Mouse (Mus musculus) kidney, embryonic 15.5 days (tissue): ENCODE data around the gene Smg9. TPM values are rescaled to one million over a fixed set of nuclear protein-coding genes. Genes with fewer than 3 reads are reported as not detected.
A peak's percentile ranks its signal among the peaks of the same experiment; 100 is the strongest.

ENCODE experiments used
- ATAC-seq: fragments of 200-750 bp; cut with Nextera tagmentation; replicated peaks from 2 replicates; pipeline ENCODE4 v1.8.0; 2017; ENCODE audit warnings: moderate TSS enrichment; ENCODE audit not compliant: low FRiP score
- H3K27ac ChIP-seq: fragments of 300-500 bp; sonication (generic); 2 replicates; pipeline ENCODE4 v1.5.1; 2015; ENCODE audit warnings: mild to moderate bottlenecking, inconsistent platforms
- H3K27me3 ChIP-seq: fragments of 300-500 bp; sonication (generic); 2 replicates; pipeline ENCODE4 v1.6.1; 2015; ENCODE audit warnings: inconsistent platforms
- H3K36me3 ChIP-seq: fragments of 300-500 bp; sonication (generic); 2 replicates; pipeline ENCODE4 v1.6.1; 2015; ENCODE audit warnings: inconsistent platforms
- H3K4me1 ChIP-seq: fragments of 300-500 bp; sonication (generic); 2 replicates; pipeline ENCODE4 v1.6.1; 2015; ENCODE audit warnings: inconsistent platforms
- H3K4me2 ChIP-seq: fragments of 300-500 bp; sonication (generic); 2 replicates; pipeline ENCODE4 v1.6.1; 2015; ENCODE audit warnings: moderate library complexity, mild to moderate bottlenecking, inconsistent platforms
- H3K4me3 ChIP-seq: fragments of 300-500 bp; sonication (generic); replicated peaks from 2 replicates; pipeline ENCODE4 v1.5.1; 2015; ENCODE audit warnings: mild to moderate bottlenecking, inconsistent platforms
- H3K9ac ChIP-seq: fragments of 300-500 bp; sonication (generic); 2 replicates; pipeline ENCODE4 v1.6.1; 2015; ENCODE audit warnings: mild to moderate bottlenecking, inconsistent platforms
- H3K9me3 ChIP-seq: fragments of 300-500 bp; sonication (generic); replicated peaks from 2 replicates; pipeline ENCODE4 v1.6.1; 2016; ENCODE audit warnings: inconsistent platforms
- WGBS: fragments of 180-500 bp; shearing (Covaris S2); methylation state at CpG from one replicate; pipeline ENCODE4 v1.1.7; 2015; ENCODE audit warnings: mixed read lengths; 5-methylcytosine and 5-hydroxymethylcytosine counted together
- polyA plus RNA-seq: library from polyadenylated mRNA; unstranded; fragments of >200 nt; fragmentation: Nextera tagmentation; extraction: Ambion mirVana; gene quantifications from 2 replicates; pipeline ENCODE4 v1.2.1, GENCODE M21; 2015

The Smg9 gene
- polyA plus RNA-seq, 1 experiment from 2014 or later, result 32.8 TPM

GRCm38 (mm10) chr7:24368946-24369345 lies 30.5 kb upstream of the Smg9 start:
- H3K27me3 ChIP-seq, result no peaks in the 10 kb centered on the region
- 94% methylated on average over 7 of the region's 7 CpGs for WGBS

GRCm38 (mm10) chr7:24369731-24370541 lies 29.5 kb upstream of the Smg9 start, which contains the start of gene Kcnn4:
Gene Kcnn4 (plus strand): TSS chr7:24370263.
- 40% methylated on average over 23 of the region's 23 CpGs for WGBS
- H3K27ac ChIP-seq, result no peak within 1 kb of the TSS
- ATAC-seq, result peak; percentile 64; the same call in 1 of the 2 replicates
- H3K4me1 ChIP-seq, result peaks cover 27% of the 10 kb centered on the region
- no peaks in the 10 kb centered on the region for H3K9me3 ChIP-seq
- H3K27me3 ChIP-seq, result no peaks in the 10 kb centered on the region
- peak within 1 kb of the TSS; percentile 17 for H3K4me3 ChIP-seq
- H3K9ac ChIP-seq, result no peak within 1 kb of the TSS
- H3K4me2 ChIP-seq, result peak within 1 kb of the TSS; percentile 27
- H3K36me3 ChIP-seq, result no peaks in the 10 kb centered on the region

More at GRCm38 (mm10) chr7:24368946-24369345, 30.5 kb upstream of the Smg9 start:
- ATAC-seq, result no peak
- H3K36me3 ChIP-seq, result no peaks in the 10 kb centered on the region
- H3K4me2 ChIP-seq, result no peak overlapping the region
- no peak overlapping the region for H3K9ac ChIP-seq
- H3K4me3 ChIP-seq, result no peak overlapping the region
- H3K4me1 ChIP-seq, result peaks cover 25% of the 10 kb centered on the region
- no peak overlapping the region for H3K27ac ChIP-seq
- H3K9me3 ChIP-seq, result no peaks in the 10 kb centered on the region

DNA sequence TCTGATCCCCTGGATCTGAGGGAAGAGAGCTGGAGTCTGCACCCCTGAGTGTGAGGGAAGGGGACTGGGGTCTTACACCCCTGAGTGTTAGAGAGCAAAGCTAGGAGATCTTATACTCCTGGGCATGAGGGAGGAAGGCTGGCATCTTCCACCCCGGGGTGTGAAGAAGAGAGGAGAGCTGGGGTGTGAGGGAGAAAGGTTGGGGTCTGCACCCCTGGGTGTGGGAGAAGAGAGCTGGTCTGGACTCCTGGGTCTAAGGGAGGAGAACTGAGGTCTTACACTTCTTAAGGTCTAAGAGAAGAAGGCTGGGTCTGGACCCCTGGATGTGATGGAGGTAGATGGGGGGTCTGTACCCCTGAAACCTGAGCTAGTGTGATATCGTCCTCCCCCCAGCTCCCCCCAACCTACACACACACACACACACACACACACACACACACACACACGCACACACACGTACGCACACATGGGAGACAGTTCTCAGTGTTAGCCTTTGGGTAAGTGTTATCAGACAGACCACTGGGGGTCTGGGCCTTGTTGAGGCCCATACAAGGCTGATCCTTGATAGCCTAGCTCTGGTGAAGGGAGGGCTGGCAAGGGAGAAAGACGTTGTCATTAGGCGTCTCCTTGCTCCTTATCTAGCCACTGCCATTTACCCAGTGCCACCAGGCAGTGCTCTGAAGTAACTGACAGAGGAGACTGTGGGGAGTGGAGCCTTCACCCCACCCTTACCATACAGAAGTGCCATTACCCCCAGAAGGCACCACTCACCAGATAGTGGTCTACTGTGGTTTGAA lies 28.2 kb upstream of the Smg9 start:
- peak; percentile 69 for ATAC-seq
- Histone ChIP-seq H3K9me3 (no peaks in the 10 kb centered on the region), H3K9ac (no peak overlapping the region), H3K4me1 (peaks cover 27% of the 10 kb centered on the region), H3K36me3 (no peaks in the 10 kb centered on the region), H3K4me2 (peak overlapping the region; percentile 27), H3K4me3 (peak overlapping the region; percentile 17; the same call in 1 of the 2 replicates), H3K27me3 (no peaks in the 10 kb centered on the region), H3K27ac (no peak overlapping the region)
- WGBS, result 83% methylated on average over 7 of the region's 7 CpGs

DNA sequence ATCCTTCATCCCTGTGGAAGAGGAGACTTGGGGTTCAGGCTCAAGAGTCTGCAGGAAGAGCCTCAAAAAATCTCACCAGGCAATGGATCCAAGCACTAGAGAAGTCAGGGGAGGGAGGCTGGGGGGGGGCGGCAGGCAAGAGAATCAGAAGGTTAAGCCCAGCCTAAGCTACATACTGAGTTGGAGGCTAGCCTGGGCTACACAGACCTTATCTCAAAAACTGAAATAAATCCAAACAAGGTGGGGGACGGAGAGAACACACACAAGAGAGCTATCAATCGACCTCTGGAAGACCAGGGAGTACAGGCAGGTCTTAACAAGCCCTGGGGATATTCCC lies 27.6 kb upstream of the Smg9 start:
- Histone ChIP-seq H3K27me3 (no peaks in the 10 kb centered on the region), H3K4me1 (peaks cover 30% of the 10 kb centered on the region), H3K4me2 (no peak overlapping the region), H3K4me3 (no peak overlapping the region), H3K9me3 (no peaks in the 10 kb centered on the region), H3K9ac (no peak overlapping the region), H3K36me3 (no peaks in the 10 kb centered on the region), H3K27ac (no peak overlapping the region)
- 78% methylated on average over 3 of the region's 3 CpGs for WGBS
- no peak for ATAC-seq

GRCm38 (mm10) chr7:24372300-24372699 lies 27.1 kb upstream of the Smg9 start:
- H3K36me3 ChIP-seq, result no peaks in the 10 kb centered on the region
- H3K4me2 ChIP-seq, result no peak overlapping the region
- H3K27ac ChIP-seq, result no peak overlapping the region
- H3K27me3 ChIP-seq, result no peaks in the 10 kb centered on the region; the same call in 1 of the 2 replicates
- H3K9me3 ChIP-seq, result no peaks in the 10 kb centered on the region
- no peak for ATAC-seq
- peaks cover 36% of the 10 kb centered on the region for H3K4me1 ChIP-seq
- no peak overlapping the region for H3K4me3 ChIP-seq
- H3K9ac ChIP-seq, result no peak overlapping the region
- WGBS, result 74% methylated on average over 11 of the region's 11 CpGs

- H3K27me3 ChIP-seq, result no peaks in the 10 kb centered on the region; the same call in 1 of the 2 replicates
- ATAC-seq, result no peak
- 0 out of 2 replicates have a peak overlapping the region, but pooled peaks have one; percentile 18 for H3K27ac ChIP-seq
- no peaks in the 10 kb centered on the region for H3K9me3 ChIP-seq
- no peaks in the 10 kb centered on the region for H3K36me3 ChIP-seq
- H3K4me2 ChIP-seq, result no peak overlapping the region
- no peak overlapping the region for H3K9ac ChIP-seq
- H3K4me3 ChIP-seq, result no peak overlapping the region
- H3K4me1 ChIP-seq, result peaks cover 38% of the 10 kb centered on the region
- 76% methylated on average over 4 of the region's 4 CpGs for WGBS
These were observed 26.6 kb upstream of the Smg9 start for GRCm38 (mm10) chr7:24372786-24373185.

GRCm38 (mm10) chr7:24373538-24374379 lies 25.7 kb upstream of the Smg9 start:
- Histone ChIP-seq H3K4me2 (no peak overlapping the region), H3K27me3 (no peaks in the 10 kb centered on the region; the same call in 1 of the 2 replicates), H3K27ac (peak overlapping the region; percentile 64), H3K4me3 (no peak overlapping the region), H3K4me1 (peaks cover 41% of the 10 kb centered on the region), H3K36me3 (no peaks in the 10 kb centered on the region), H3K9ac (no peak overlapping the region), H3K9me3 (no peaks in the 10 kb centered on the region)
- ATAC-seq, result peak; percentile 16; the same call in 1 of the 2 replicates
- WGBS, result 40% methylated on average over 20 of the region's 20 CpGs

DNA sequence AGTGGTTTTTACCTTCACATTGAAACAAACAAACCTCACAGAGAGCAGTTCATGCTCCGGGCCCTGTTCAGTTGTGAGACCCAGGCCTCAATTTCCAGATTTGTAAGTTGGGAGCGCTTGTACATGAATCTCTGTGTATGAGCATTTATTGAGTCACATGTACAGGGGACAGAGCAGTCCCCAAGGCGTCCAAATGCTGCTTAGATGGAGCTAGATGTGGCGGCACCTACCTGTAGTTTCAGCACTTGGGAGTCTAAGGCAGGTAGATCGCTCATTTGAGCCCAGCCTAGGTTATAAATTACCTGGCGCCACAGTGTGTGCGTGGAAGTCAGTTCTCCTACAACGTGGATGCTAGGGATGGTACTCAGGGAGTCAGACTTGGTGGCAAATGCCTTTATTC lies 23.0 kb upstream of the Smg9 start:
- Histone ChIP-seq H3K36me3 (no peaks in the 10 kb centered on the region), H3K27ac (no peak overlapping the region), H3K4me2 (peak overlapping the region; percentile 68), H3K9me3 (no peaks in the 10 kb centered on the region), H3K4me1 (peaks cover 38% of the 10 kb centered on the region), H3K27me3 (no peaks in the 10 kb centered on the region; the same call in 1 of the 2 replicates), H3K4me3 (no peak overlapping the region), H3K9ac (no peak overlapping the region)
- WGBS, result 85% methylated on average over 8 of the region's 8 CpGs
- ATAC-seq, result no peak

DNA sequence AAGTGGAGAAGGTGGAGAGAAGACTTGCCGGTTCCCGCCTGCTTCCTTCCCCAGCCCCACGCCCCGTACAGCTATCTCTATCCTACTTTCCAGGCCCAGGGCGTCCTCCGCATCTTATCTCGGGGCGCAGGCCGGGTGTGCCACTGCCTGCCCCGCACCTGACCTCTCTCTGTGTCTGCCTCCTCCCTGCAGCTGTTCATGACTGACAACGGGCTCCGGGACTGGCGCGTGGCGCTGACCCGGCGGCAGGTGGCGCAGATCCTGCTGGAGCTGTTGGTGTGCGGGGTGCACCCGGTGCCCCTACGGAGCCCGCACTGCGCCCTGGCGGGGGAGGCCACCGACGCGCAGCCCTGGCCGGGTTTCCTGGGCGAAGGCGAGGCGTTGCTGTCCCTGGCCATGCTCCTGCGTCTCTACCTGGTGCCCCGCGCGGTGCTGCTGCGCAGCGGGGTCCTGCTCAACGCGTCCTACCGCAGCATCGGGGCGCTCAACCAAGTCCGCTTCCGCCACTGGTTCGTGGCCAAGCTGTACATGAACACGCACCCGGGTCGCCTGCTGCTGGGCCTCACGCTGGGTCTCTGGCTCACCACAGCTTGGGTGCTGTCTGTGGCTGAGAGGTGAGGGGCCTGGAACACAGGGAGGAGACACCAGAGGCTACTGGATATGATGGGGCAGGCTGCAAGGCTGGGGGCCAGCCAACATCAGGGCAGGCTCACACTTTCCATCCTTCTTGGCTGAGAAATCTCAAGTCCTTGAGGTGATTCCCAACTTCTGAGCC lies 22.1 kb upstream of the Smg9 start:
- ATAC-seq, result peak; percentile 88

GRCm38 (mm10) chr7:24378049-24378701 lies 21.2 kb upstream of the Smg9 start:
- WGBS, result 78% methylated on average over 10 of the region's 10 CpGs
- Histone ChIP-seq H3K27me3 (no peaks in the 10 kb centered on the region; the same call in 1 of the 2 replicates), H3K9ac (no peak overlapping the region), H3K36me3 (no peaks in the 10 kb centered on the region), H3K9me3 (no peaks in the 10 kb centered on the region), H3K4me3 (no peak overlapping the region), H3K27ac (no peak overlapping the region), H3K4me2 (no peak overlapping the region), H3K4me1 (peaks cover 32% of the 10 kb centered on the region)
- no peak for ATAC-seq

More for the DNA sequence above, 22.1 kb upstream of the Smg9 start:
- peaks cover 38% of the 10 kb centered on the region for H3K4me1 ChIP-seq
- H3K36me3 ChIP-seq, result no peaks in the 10 kb centered on the region
- peak overlapping the region; percentile 35; the same call in 1 of the 2 replicates for H3K9ac ChIP-seq
- no peaks in the 10 kb centered on the region; the same call in 1 of the 2 replicates for H3K27me3 ChIP-seq
- H3K4me3 ChIP-seq, result peak overlapping the region; percentile 39
- 7% methylated on average over 49 of the region's 49 CpGs for WGBS
- H3K4me2 ChIP-seq, result peak overlapping the region; percentile 68
- no peak overlapping the region for H3K27ac ChIP-seq
- H3K9me3 ChIP-seq, result no peaks in the 10 kb centered on the region
